Mouse (Mus musculus): Measurements from ENCODE around the gene Slain1.

- TF ChIP-seq POLR2A (IDR thresholded peaks at IDR 0.05; ENCODE audit: borderline replicate concordance, extremely low read depth, insufficient read depth, insufficient read length, poor library complexity, severe bottlenecking) (no peak), CTCF (IDR thresholded peaks at IDR 0.05; ENCODE audit: borderline replicate concordance, extremely low read depth, insufficient read depth, insufficient read length) (no peak; the same call in 1 of the 2 replicates)
These were observed 19.5 kb upstream of the Slain1 start for GRCm38 (mm10) chr14:103630545-103630944.

All from brain, embryonic 14.5 days (tissue).